Mouse (Mus musculus): ENCODE measurements around the gene Cox14. TPM values are rescaled to one million over a fixed set of nuclear protein-coding genes. Genes with fewer than 3 reads are reported as not detected.

Gene Cox14
- polyA plus RNA-seq, 1 experiment from 2014 or later = 67.5 TPM

GRCm38 (mm10) chr15:99710221-99711190, 14.9 kb upstream of the Cox14 start:
- Histone ChIP-seq H3K4me3 (replicated peaks) (no peak overlapping the region), H3K4me1 (replicated peaks) (peaks cover 44% of the 10 kb centered on the region), H3K9ac (no peak overlapping the region), H3K36me3 (replicated peaks) (peaks cover 63% of the 10 kb centered on the region), H3K27ac (replicated peaks) (0 out of 2 replicates have a peak overlapping the region, but pooled peaks have one; percentile 29), H3K4me2 (no peak overlapping the region), H3K9me3 (replicated peaks) (no peaks in the 10 kb centered on the region), H3K27me3 (no peaks in the 10 kb centered on the region)
- no peak for ATAC-seq (ENCODE audit: insufficient read depth)
- 78% methylated on average over 10 of the region's 10 CpGs for WGBS (ENCODE audit: insufficient replicate concordance)

- Histone ChIP-seq H3K27me3 (no peaks in the 10 kb centered on the region), H3K9ac (no peak overlapping the region), H3K9me3 (replicated peaks) (no peaks in the 10 kb centered on the region), H3K36me3 (replicated peaks) (peaks cover 56% of the 10 kb centered on the region), H3K4me3 (replicated peaks) (no peak overlapping the region), H3K4me1 (replicated peaks) (peaks cover 53% of the 10 kb centered on the region), H3K4me2 (no peak overlapping the region), H3K27ac (replicated peaks) (no peak overlapping the region)
- no peak for ATAC-seq (ENCODE audit: insufficient read depth)
- WGBS (ENCODE audit: insufficient replicate concordance) = 59% methylated on average over 3 of the region's 3 CpGs
Observed at GRCm38 (mm10) chr15:99711491-99711890, 13.9 kb upstream of the Cox14 start.

- Histone ChIP-seq H3K27ac (replicated peaks) (no peak overlapping the region), H3K4me3 (replicated peaks) (no peak overlapping the region), H3K27me3 (no peaks in the 10 kb centered on the region), H3K9me3 (replicated peaks) (no peaks in the 10 kb centered on the region), H3K9ac (no peak overlapping the region), H3K36me3 (replicated peaks) (peaks cover 46% of the 10 kb centered on the region), H3K4me1 (replicated peaks) (peaks cover 61% of the 10 kb centered on the region), H3K4me2 (no peak overlapping the region)
- 71% methylated on average over 13 of the region's 13 CpGs for WGBS (ENCODE audit: insufficient replicate concordance)
- no peak for ATAC-seq (ENCODE audit: insufficient read depth)
Observed at GRCm38 (mm10) chr15:99712666-99713559, 12.5 kb upstream of the Cox14 start.

GRCm38 (mm10) chr15:99713569-99713968, 11.8 kb upstream of the Cox14 start:
- H3K27me3 ChIP-seq = no peaks in the 10 kb centered on the region
- H3K27ac ChIP-seq (replicated peaks) = no peak overlapping the region
- WGBS (ENCODE audit: insufficient replicate concordance) = 80% methylated on average over 3 of the region's 3 CpGs
- no peak overlapping the region for H3K9ac ChIP-seq
- peaks cover 61% of the 10 kb centered on the region for H3K4me1 ChIP-seq (replicated peaks)
- H3K4me3 ChIP-seq (replicated peaks) = no peak overlapping the region
- H3K9me3 ChIP-seq (replicated peaks) = no peaks in the 10 kb centered on the region
- ATAC-seq (ENCODE audit: insufficient read depth) = no peak
- no peak overlapping the region for H3K4me2 ChIP-seq
- H3K36me3 ChIP-seq (replicated peaks) = peaks cover 39% of the 10 kb centered on the region

- Histone ChIP-seq H3K9me3 (replicated peaks) (no peaks in the 10 kb centered on the region), H3K4me2 (no peak overlapping the region), H3K27me3 (no peaks in the 10 kb centered on the region), H3K4me3 (replicated peaks) (no peak overlapping the region), H3K4me1 (replicated peaks) (peaks cover 61% of the 10 kb centered on the region), H3K36me3 (replicated peaks) (peaks cover 33% of the 10 kb centered on the region), H3K9ac (no peak overlapping the region), H3K27ac (replicated peaks) (no peak overlapping the region)
- no peak for ATAC-seq (ENCODE audit: insufficient read depth)
- 57% methylated on average over 4 of the region's 4 CpGs for WGBS (ENCODE audit: insufficient replicate concordance)
Observed at GRCm38 (mm10) chr15:99714206-99714605, 11.2 kb upstream of the Cox14 start.

DNA sequence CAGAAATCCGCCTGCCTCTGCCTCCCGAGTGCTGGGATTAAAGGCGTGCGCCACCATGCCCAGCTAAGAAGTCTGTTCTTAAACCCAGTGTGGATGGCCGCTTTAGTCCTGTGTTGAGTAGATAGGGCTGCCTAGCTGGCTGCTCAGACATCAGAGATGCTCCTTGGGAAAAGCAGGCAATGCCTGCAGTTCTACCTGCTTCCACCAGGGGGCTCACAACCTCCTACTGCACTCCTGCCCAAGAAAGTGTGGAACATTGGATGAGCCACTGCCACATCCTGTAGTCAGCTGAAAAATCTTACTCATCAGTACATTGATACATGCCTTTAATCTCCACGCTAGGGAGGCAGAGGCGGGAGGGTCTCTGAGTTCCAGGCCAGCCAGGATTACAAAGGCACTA, 10.6 kb upstream of the Cox14 start:
- 38% methylated on average over 7 of the region's 7 CpGs for WGBS (ENCODE audit: insufficient replicate concordance)
- H3K4me2 ChIP-seq = peak overlapping the region; percentile 26; the same call in 1 of the 2 replicates
- no peak overlapping the region for H3K9ac ChIP-seq
- peak; percentile 29 for ATAC-seq (ENCODE audit: insufficient read depth)
- no peaks in the 10 kb centered on the region for H3K27me3 ChIP-seq
- peak overlapping the region; percentile 41; the same call in 1 of the 2 replicates for H3K27ac ChIP-seq (replicated peaks)
- H3K4me1 ChIP-seq (replicated peaks) = peaks cover 61% of the 10 kb centered on the region
- H3K9me3 ChIP-seq (replicated peaks) = no peaks in the 10 kb centered on the region
- H3K36me3 ChIP-seq (replicated peaks) = peaks cover 27% of the 10 kb centered on the region
- H3K4me3 ChIP-seq (replicated peaks) = no peak overlapping the region

- peak; percentile 49 for ATAC-seq (ENCODE audit: insufficient read depth)
- Histone ChIP-seq H3K27me3 (no peaks in the 10 kb centered on the region), H3K4me2 (peak overlapping the region; percentile 26), H3K9ac (no peak overlapping the region), H3K9me3 (replicated peaks) (no peaks in the 10 kb centered on the region), H3K4me1 (replicated peaks) (peaks cover 58% of the 10 kb centered on the region), H3K36me3 (replicated peaks) (peaks cover 22% of the 10 kb centered on the region), H3K4me3 (replicated peaks) (no peak overlapping the region), H3K27ac (replicated peaks) (peak overlapping the region; percentile 41)
- WGBS (ENCODE audit: insufficient replicate concordance) = 48% methylated on average over 13 of the region's 13 CpGs
Observed at GRCm38 (mm10) chr15:99715361-99715865, 10.0 kb upstream of the Cox14 start.

GRCm38 (mm10) chr15:99715982-99716746, 9.3 kb upstream of the Cox14 start:
- Histone ChIP-seq H3K27me3 (no peaks in the 10 kb centered on the region), H3K4me3 (replicated peaks) (no peak overlapping the region), H3K4me2 (no peak overlapping the region), H3K27ac (replicated peaks) (peak overlapping the region; percentile 10; the same call in 1 of the 2 replicates), H3K9me3 (replicated peaks) (no peaks in the 10 kb centered on the region), H3K4me1 (replicated peaks) (peaks cover 50% of the 10 kb centered on the region), H3K36me3 (replicated peaks) (peaks cover 15% of the 10 kb centered on the region), H3K9ac (no peak overlapping the region)
- 66% methylated on average over 11 of the region's 11 CpGs for WGBS (ENCODE audit: insufficient replicate concordance)
- ATAC-seq (ENCODE audit: insufficient read depth) = no peak; the same call in 1 of the 2 replicates

GRCm38 (mm10) chr15:99716814-99717213, 8.6 kb upstream of the Cox14 start:
- WGBS (ENCODE audit: insufficient replicate concordance) = 68% methylated on average over 12 of the region's 12 CpGs

More at GRCm38 (mm10) chr15:99716814-99717213, 8.6 kb upstream of the Cox14 start:
- Histone ChIP-seq H3K9ac (no peak overlapping the region), H3K4me2 (no peak overlapping the region), H3K4me3 (replicated peaks) (no peak overlapping the region), H3K27ac (replicated peaks) (no peak overlapping the region), H3K4me1 (replicated peaks) (peaks cover 47% of the 10 kb centered on the region), H3K36me3 (replicated peaks) (peaks cover 8% of the 10 kb centered on the region), H3K27me3 (no peaks in the 10 kb centered on the region), H3K9me3 (replicated peaks) (no peaks in the 10 kb centered on the region)
- no peak for ATAC-seq (ENCODE audit: insufficient read depth)
